Mouse (Mus musculus): ENCODE measurements around the gene Usp24. TPM values are rescaled to one million over a fixed set of nuclear protein-coding genes. Genes with fewer than 3 reads are reported as not detected.

Gene Usp24
- total RNA-seq, 1 experiment from 2014 or later, result 39.3 TPM

Other genes with a start within 250 kb of the Usp24 start
- 0.11 and 0.59 TPM in 2 replicates for gene Pcsk9, start 148.1 kb downstream of the Usp24 start, total RNA-seq (2021)
- gene Bsnd, start 176.1 kb downstream of the Usp24 start, total RNA-seq (2021), result not detected in 2 replicates
- 48.8 and 110 TPM in 2 replicates for gene Dhcr24, start 244.8 kb downstream of the Usp24 start, total RNA-seq (2021)

Data from adrenal gland, postnatal 14 days (tissue).